ENCODE assay signal across 7 mouse cellular contexts in the genomic region with DNA sequence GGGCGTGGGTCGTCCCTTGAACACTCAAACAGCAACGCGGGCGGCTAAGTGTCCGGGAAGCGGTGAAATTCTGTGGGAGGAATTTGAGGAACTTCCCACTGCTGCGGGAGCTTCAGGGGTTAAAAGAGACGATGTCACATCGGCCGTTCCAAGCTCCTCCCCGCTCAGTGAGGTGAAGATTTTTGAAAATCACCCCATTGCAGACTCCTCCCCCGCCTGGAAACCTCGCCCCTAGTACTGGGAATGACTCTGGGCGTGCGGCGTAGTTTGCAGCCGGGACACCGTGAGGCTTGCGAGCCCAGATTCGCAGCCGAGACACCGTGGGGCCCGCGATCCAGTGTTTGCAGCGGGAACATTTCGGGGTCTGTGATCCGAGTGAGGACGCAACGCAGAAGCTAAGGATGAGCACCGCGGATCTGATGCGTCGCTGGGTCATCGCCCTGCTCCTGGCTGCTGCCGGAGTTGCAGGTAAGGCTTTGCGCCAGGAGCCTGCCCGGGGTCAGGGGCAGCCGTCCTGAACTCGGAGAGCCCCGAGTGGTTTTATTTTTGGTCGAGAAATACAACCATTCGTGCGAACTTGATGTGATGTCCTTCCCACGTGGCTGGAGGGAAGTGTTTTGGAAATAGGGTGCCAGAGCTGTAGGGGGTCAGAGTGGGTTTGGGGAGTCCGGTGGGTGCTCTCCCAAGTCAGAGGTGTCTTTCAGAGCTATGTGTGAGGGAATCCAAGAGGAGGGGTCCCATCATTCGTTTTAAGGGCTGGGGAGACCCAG. TPM values are rescaled to one million over a fixed set of nuclear protein-coding genes. Genes with fewer than 3 reads are reported as not detected.
A peak's percentile ranks its signal among the peaks of the same experiment; 100 is the strongest.
DNase-seq lines count a peak whose midpoint lies in the region; ATAC-seq and TF ChIP-seq lines count a peak whose summit lies in the region.

TSS of gene Ldlr (plus strand) at position 107 of the 770 bp plus-strand sequence.

- peaks cover 28% of the 10 kb centered on the region; the same call in 1 of the 2 replicates for H3K4me1 ChIP-seq in intestine, embryonic 16.5 days (ENCODE audit: control insufficient read depth, insufficient read depth, low read length)
- peaks cover 17% of the 10 kb centered on the region for H3K4me1 ChIP-seq in midbrain, embryonic 11.5 days (ENCODE audit: control insufficient read depth, insufficient read depth, low read length)
- H3K4me1 ChIP-seq in small intestine, adult 2 months (ENCODE audit: control insufficient read depth, insufficient read depth, insufficient read length, low read length) = peaks cover 29% of the 10 kb centered on the region

- H3K27me3 ChIP-seq in intestine, embryonic 16.5 days (replicated peaks; ENCODE audit: control insufficient read depth, insufficient read depth, low read length) = no peaks in the 10 kb centered on the region
- no peaks in the 10 kb centered on the region for H3K27me3 ChIP-seq in midbrain, embryonic 11.5 days (ENCODE audit: control insufficient read depth, insufficient read depth, low read length)
- no peaks in the 10 kb centered on the region for H3K27me3 ChIP-seq in small intestine, adult 2 months (ENCODE audit: control insufficient read depth, insufficient read depth, low read length)

- under 1% methylated on average over 47 of the region's 47 CpGs for WGBS in intestine, embryonic 16.5 days
- WGBS in midbrain, embryonic 11.5 days = under 1% methylated on average over 47 of the region's 47 CpGs
- WGBS in small intestine, adult 2 months = under 1% methylated on average over 47 of the region's 47 CpGs

- peak within 1 kb of the TSS; percentile 99 for H3K27ac ChIP-seq in intestine, embryonic 16.5 days (ENCODE audit: low read length)
- peak within 1 kb of the TSS; percentile 93 for H3K27ac ChIP-seq in midbrain, embryonic 11.5 days (ENCODE audit: low read depth, low read length)
- H3K27ac ChIP-seq in small intestine, adult 2 months (ENCODE audit: insufficient read depth, low read depth, low read length) = peak within 1 kb of the TSS; percentile 94

- peak within 1 kb of the TSS; percentile 86 for H3K4me2 ChIP-seq in intestine, embryonic 16.5 days (ENCODE audit: low read depth, low read length)
- H3K4me2 ChIP-seq in midbrain, embryonic 11.5 days = peak within 1 kb of the TSS; percentile 82

- peak within 1 kb of the TSS; percentile 78 for H3K4me3 ChIP-seq in intestine, embryonic 16.5 days (ENCODE audit: low read length)
- peak within 1 kb of the TSS; percentile 66 for H3K4me3 ChIP-seq in midbrain, embryonic 11.5 days (ENCODE audit: low read depth, low read length)
- peak within 1 kb of the TSS; percentile 87 for H3K4me3 ChIP-seq in small intestine, adult 2 months (ENCODE audit: low read depth, low read length)

- intact Hi-C loops in left cerebral cortex, postnatal 36 days (cut with DNase I) = no loop called here

- TF ChIP-seq CTCF in small intestine, adult 2 months (IDR thresholded peaks at IDR 0.05; ENCODE audit: extremely low read depth, insufficient read length, insufficient replicate concordance, low read depth, low read length) = no peak

- H3K36me3 ChIP-seq in intestine, embryonic 16.5 days (ENCODE audit: control insufficient read depth, insufficient read depth, low read length) = no peaks in the 10 kb centered on the region
- 0 out of 2 replicates have a peak, but pooled peaks cover 8% of the 10 kb centered on the region for H3K36me3 ChIP-seq in midbrain, embryonic 11.5 days (ENCODE audit: control insufficient read depth, insufficient read depth, low read length)
- no peaks in the 10 kb centered on the region for H3K36me3 ChIP-seq in small intestine, adult 2 months (ENCODE audit: control insufficient read depth, insufficient read depth, low read length)

- ATAC-seq in intestine, embryonic 16.5 days = peak; percentile 85
- peak; percentile 82 for ATAC-seq in midbrain, embryonic 11.5 days (ENCODE audit: low FRiP score)

- peak; percentile 94 for TF ChIP-seq POLR2A in small intestine, adult 2 months (IDR thresholded peaks at IDR 0.05; ENCODE audit: low read depth, low read length)

- H3K9ac ChIP-seq in intestine, embryonic 16.5 days (ENCODE audit: low read depth, low read length) = peak within 1 kb of the TSS; percentile 83
- peak within 1 kb of the TSS; percentile 74 for H3K9ac ChIP-seq in midbrain, embryonic 11.5 days (ENCODE audit: low read length)

- DNase-seq in adrenal gland, adult 2 months = peak; percentile 94
- peak; percentile 85 for DNase-seq in embryo, embryonic 11.5 days (ENCODE audit: low read depth, low spot score)
- peak; percentile 75 to 91 for DNase-seq in gastrocnemius, postnatal 4 days (ENCODE audit: low spot score in 2 of 2)
- DNase-seq in left cerebral cortex, postnatal 36 days (ENCODE audit: low spot score in 2 of 2) = peak; percentile 67 to 74
- DNase-seq in midbrain, embryonic 11.5 days (ENCODE audit: low spot score, missing footprints) = peak; percentile 96

- no peaks in the 10 kb centered on the region for H3K9me3 ChIP-seq in intestine, embryonic 16.5 days (ENCODE audit: control insufficient read depth, low read length)
- H3K9me3 ChIP-seq in midbrain, embryonic 11.5 days (ENCODE audit: control insufficient read depth, low read length) = no peaks in the 10 kb centered on the region

RNA-seq across cellular contexts. Expression of gene Ldlr, which starts in this region (rescaled TPM):
- total RNA-seq in adrenal gland, adult 2 months (2021) = 100 to 1,000 TPM in 1 of 2 experiments, 10 to 100 TPM in 1; 61.6 to 210 TPM
- polyA plus RNA-seq in adrenal gland, adult 2 months (2012; rRNA removed) = 79.5 and 143 TPM in 2 replicates
- total RNA-seq in gastrocnemius, postnatal 4 days (2021) = 10 to 100 TPM; 25.6 to 37.2 TPM
- 86.7 and 88.2 TPM in 2 replicates for polyA plus RNA-seq in intestine, embryonic 16.5 days (2015; fragmentation: Nextera tagmentation; extraction: Ambion mirVana)
- 10 to 100 TPM; 16.1 to 21.0 TPM for total RNA-seq in left cerebral cortex, postnatal 36 days (2021)
- polyA plus RNA-seq in midbrain, embryonic 11.5 days (2014; fragmentation: Nextera tagmentation; extraction: Ambion mirVana) = 18.9 and 22.1 TPM in 2 replicates
- 37.2 and 58.9 TPM in 2 replicates for polyA plus RNA-seq in small intestine, adult 2 months (2012; rRNA removed)

Comparison
In these comparisons a context has a peak if more than half of its experiments do, and no peak if none do; other contexts are left out.
1. Peak in every context shown above with its lines: DNase-seq, ATAC-seq, H3K4me3 ChIP-seq and H3K27ac ChIP-seq.